Mouse (Mus musculus) bone marrow, adult 2 months (tissue): ENCODE results near the gene Fam186a.

ENCODE experiments used
- CTCF ChIP-seq: fragments of 200-500 bp; IDR thresholded peaks from 2 replicates; pipeline ENCODE4 v1.5.1; 2011; ENCODE audit warnings: low read length, control low read depth; ENCODE audit not compliant: control insufficient read depth, insufficient read depth
- POLR2A ChIP-seq: fragments of 200-500 bp; IDR thresholded peaks from 2 replicates; pipeline ENCODE4 v1.6.1; 2011; ENCODE audit warnings: low read depth, mild to moderate bottlenecking, control low read depth, low read length, borderline replicate concordance; ENCODE audit not compliant: control insufficient read depth

DNA sequence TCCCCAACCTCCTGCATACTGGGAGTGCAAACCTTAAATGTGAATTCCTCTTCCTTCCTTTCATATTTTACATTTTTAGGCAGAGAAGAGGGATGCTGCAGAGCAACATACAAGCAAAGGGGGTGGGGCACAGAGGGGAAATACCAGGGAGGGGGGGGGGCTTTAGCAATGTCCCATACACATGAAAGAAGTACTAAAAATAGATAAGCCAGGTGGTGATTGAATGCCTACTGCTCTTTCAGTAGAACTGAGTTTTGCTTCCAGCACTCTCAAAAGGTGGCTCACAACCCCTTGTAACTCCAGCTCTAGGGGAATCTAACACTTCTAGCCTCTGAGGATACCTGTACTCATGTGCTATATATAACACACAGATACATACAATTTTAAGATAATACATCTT, 39.3 kb upstream of the Fam186a start:
- TF ChIP-seq CTCF (no peak), POLR2A (no peak)
